Mouse (Mus musculus): ENCODE measurements around the gene Dlg1. TPM values are rescaled to one million over a fixed set of nuclear protein-coding genes. Genes with fewer than 3 reads are reported as not detected.

Dlg1 gene
- polyA plus RNA-seq, 1 experiment = 23.2 TPM

- H3K79me2 ChIP-seq (ENCODE audit: control insufficient read depth, insufficient read depth) = peaks cover 73% of the 10 kb centered on the region
- no peak overlapping the region for H3K4me3 ChIP-seq (ENCODE audit: insufficient read depth, poor library complexity, severe bottlenecking)
- TF ChIP-seq MYOD1 (IDR thresholded peaks at IDR 0.05; ENCODE audit: control insufficient read depth, insufficient read length, low read depth) (no peak), CEBPB (IDR thresholded peaks at IDR 0.05; ENCODE audit: low read depth) (no peak)
- H3K79me3 ChIP-seq (ENCODE audit: low read depth) = peaks cover 18% of the 10 kb centered on the region
- H3K27me3 ChIP-seq (ENCODE audit: control insufficient read depth, insufficient read depth, insufficient read length) = no peaks in the 10 kb centered on the region
- no peak overlapping the region for H3ac ChIP-seq (ENCODE audit: control insufficient read depth, insufficient read length, low read depth)
- H3K36me3 ChIP-seq (ENCODE audit: control insufficient read depth, insufficient read depth) = no peaks in the 10 kb centered on the region
Measured at GRCm38 (mm10) chr16:31775924-31776323, 112.7 kb downstream of the Dlg1 start.

GRCm38 (mm10) chr16:31781015-31781414 is 117.8 kb downstream of the Dlg1 start:
- H3K27me3 ChIP-seq (ENCODE audit: control insufficient read depth, insufficient read depth, insufficient read length) = no peaks in the 10 kb centered on the region
- H3K36me3 ChIP-seq (ENCODE audit: control insufficient read depth, insufficient read depth) = no peaks in the 10 kb centered on the region
- TF ChIP-seq MAX (IDR thresholded peaks at IDR 0.05) = no peak
- TF ChIP-seq MYOG (IDR thresholded peaks at IDR 0.05; ENCODE audit: control insufficient read depth, extremely low read depth, insufficient read length) = no peak
- no peak for TF ChIP-seq MYOD1 (IDR thresholded peaks at IDR 0.05; ENCODE audit: control insufficient read depth, insufficient read length, low read depth)
- no peak for TF ChIP-seq CEBPB (IDR thresholded peaks at IDR 0.05; ENCODE audit: low read depth)
- TF ChIP-seq CTCF (IDR thresholded peaks at IDR 0.05; ENCODE audit: control insufficient read depth, insufficient read depth, insufficient read length) = no peak
- H3K79me3 ChIP-seq (ENCODE audit: low read depth) = peaks cover 13% of the 10 kb centered on the region
- no peak overlapping the region for H3ac ChIP-seq (ENCODE audit: control insufficient read depth, insufficient read length, low read depth)
- H3K4me3 ChIP-seq (ENCODE audit: insufficient read depth, poor library complexity, severe bottlenecking) = no peak overlapping the region
- peaks cover 27% of the 10 kb centered on the region for H3K79me2 ChIP-seq (ENCODE audit: control insufficient read depth, insufficient read depth)

- peaks cover 52% of the 10 kb centered on the region for H3K36me3 ChIP-seq (ENCODE audit: control insufficient read depth, insufficient read depth)
- no peak overlapping the region for H3ac ChIP-seq (ENCODE audit: control insufficient read depth, insufficient read length, low read depth)
- H3K4me3 ChIP-seq (ENCODE audit: insufficient read depth, poor library complexity, severe bottlenecking) = no peak overlapping the region
- no peaks in the 10 kb centered on the region for H3K79me3 ChIP-seq (ENCODE audit: low read depth)
- no peak for TF ChIP-seq MYOG (IDR thresholded peaks at IDR 0.05; ENCODE audit: control insufficient read depth, extremely low read depth, insufficient read length)
- no peak for TF ChIP-seq MYOD1 (IDR thresholded peaks at IDR 0.05; ENCODE audit: control insufficient read depth, insufficient read length, low read depth)
- TF ChIP-seq MAX (IDR thresholded peaks at IDR 0.05) = no peak
- no peak for TF ChIP-seq USF1 (IDR thresholded peaks at IDR 0.05; ENCODE audit: low read depth)
- no peak for TF ChIP-seq FOSL1 (IDR thresholded peaks at IDR 0.05; ENCODE audit: insufficient read depth, low read length, poor library complexity, severe bottlenecking)
- TF ChIP-seq CTCF (IDR thresholded peaks at IDR 0.05; ENCODE audit: control insufficient read depth, insufficient read depth, insufficient read length) = no peak
- no peak for TF ChIP-seq CEBPB (IDR thresholded peaks at IDR 0.05; ENCODE audit: low read depth)
- H3K79me2 ChIP-seq (ENCODE audit: control insufficient read depth, insufficient read depth) = no peaks in the 10 kb centered on the region
- no peaks in the 10 kb centered on the region for H3K27me3 ChIP-seq (ENCODE audit: control insufficient read depth, insufficient read depth, insufficient read length)
Measured at GRCm38 (mm10) chr16:31790056-31790455, 126.8 kb downstream of the Dlg1 start.

DNA sequence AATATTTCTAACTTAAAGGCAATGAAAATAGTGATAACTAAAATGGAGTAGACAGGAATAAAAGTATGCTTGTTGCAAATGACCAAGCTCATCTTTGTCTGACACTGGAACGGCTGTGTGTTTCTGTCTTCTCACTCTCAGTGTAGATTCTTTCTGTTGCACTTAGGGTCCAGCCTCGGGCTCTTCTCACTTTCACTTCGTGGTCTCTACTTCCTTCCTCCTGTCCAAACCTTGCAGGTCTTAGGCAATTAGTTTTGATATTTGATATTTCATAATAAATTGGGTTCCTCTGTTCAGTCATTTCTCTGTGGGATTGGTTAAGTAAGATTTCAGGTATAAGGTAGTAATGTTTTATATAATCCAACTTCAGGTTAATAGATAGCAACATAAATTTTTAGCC is 140.4 kb downstream of the Dlg1 start:
- TF ChIP-seq CTCF (IDR thresholded peaks at IDR 0.05; ENCODE audit: control insufficient read depth, insufficient read depth, insufficient read length) = no peak
- TF ChIP-seq MAX (IDR thresholded peaks at IDR 0.05) = no peak
- TF ChIP-seq FOSL1 (IDR thresholded peaks at IDR 0.05; ENCODE audit: insufficient read depth, low read length, poor library complexity, severe bottlenecking) = no peak
- TF ChIP-seq CEBPB (IDR thresholded peaks at IDR 0.05; ENCODE audit: low read depth) = no peak
- TF ChIP-seq USF1 (IDR thresholded peaks at IDR 0.05; ENCODE audit: low read depth) = no peak
- no peak for TF ChIP-seq MYOG (IDR thresholded peaks at IDR 0.05; ENCODE audit: control insufficient read depth, extremely low read depth, insufficient read length)
- Histone ChIP-seq H3K4me3 (ENCODE audit: insufficient read depth, poor library complexity, severe bottlenecking) (no peak overlapping the region), H3K79me2 (ENCODE audit: control insufficient read depth, insufficient read depth) (no peaks in the 10 kb centered on the region), H3K36me3 (ENCODE audit: control insufficient read depth, insufficient read depth) (peaks cover 74% of the 10 kb centered on the region), H3ac (ENCODE audit: control insufficient read depth, insufficient read length, low read depth) (no peak overlapping the region), H3K27me3 (ENCODE audit: control insufficient read depth, insufficient read depth, insufficient read length) (no peaks in the 10 kb centered on the region), H3K79me3 (ENCODE audit: low read depth) (no peaks in the 10 kb centered on the region)

- Histone ChIP-seq H3K27me3 (ENCODE audit: control insufficient read depth, insufficient read depth, insufficient read length) (no peaks in the 10 kb centered on the region), H3K4me3 (ENCODE audit: insufficient read depth, poor library complexity, severe bottlenecking) (no peak overlapping the region), H3K79me3 (ENCODE audit: low read depth) (no peaks in the 10 kb centered on the region), H3K36me3 (ENCODE audit: control insufficient read depth, insufficient read depth) (peaks cover 17% of the 10 kb centered on the region), H3ac (ENCODE audit: control insufficient read depth, insufficient read length, low read depth) (no peak overlapping the region), H3K79me2 (ENCODE audit: control insufficient read depth, insufficient read depth) (no peaks in the 10 kb centered on the region)
- TF ChIP-seq MAX (IDR thresholded peaks at IDR 0.05) (no peak), MYOG (IDR thresholded peaks at IDR 0.05; ENCODE audit: control insufficient read depth, extremely low read depth, insufficient read length) (no peak), CTCF (IDR thresholded peaks at IDR 0.05; ENCODE audit: control insufficient read depth, insufficient read depth, insufficient read length) (no peak), MYOD1 (IDR thresholded peaks at IDR 0.05; ENCODE audit: control insufficient read depth, insufficient read length, low read depth) (no peak), CEBPB (IDR thresholded peaks at IDR 0.05; ENCODE audit: low read depth) (no peak), FOSL1 (IDR thresholded peaks at IDR 0.05; ENCODE audit: insufficient read depth, low read length, poor library complexity, severe bottlenecking) (no peak)
Measured at GRCm38 (mm10) chr16:31826049-31826448, 162.8 kb downstream of the Dlg1 start.

- H3ac ChIP-seq (ENCODE audit: control insufficient read depth, insufficient read length, low read depth) = no peak overlapping the region
- H3K4me3 ChIP-seq (ENCODE audit: insufficient read depth, poor library complexity, severe bottlenecking) = no peak overlapping the region
- H3K27me3 ChIP-seq (ENCODE audit: control insufficient read depth, insufficient read depth, insufficient read length) = no peaks in the 10 kb centered on the region
- TF ChIP-seq USF1 (IDR thresholded peaks at IDR 0.05; ENCODE audit: low read depth) = no peak
- no peaks in the 10 kb centered on the region for H3K79me3 ChIP-seq (ENCODE audit: low read depth)
- peaks cover 28% of the 10 kb centered on the region for H3K36me3 ChIP-seq (ENCODE audit: control insufficient read depth, insufficient read depth)
- H3K79me2 ChIP-seq (ENCODE audit: control insufficient read depth, insufficient read depth) = no peaks in the 10 kb centered on the region
Measured at GRCm38 (mm10) chr16:31830726-31831125, 167.5 kb downstream of the Dlg1 start.

All from C2C12 (cell line).